Mouse (Mus musculus) frontal cortex, postnatal 36 days (tissue): ENCODE results near the gene Ezr.
A peak's percentile ranks its signal among the peaks of the same experiment; 100 is the strongest.

ENCODE experiments used
- DNase-seq, 2 experiments: peaks; one replicate each; pipeline ENCODE4 v3.0.0; 2022; ENCODE audit warnings: low spot score in 2 of 2

Gene Ezr

DNA sequence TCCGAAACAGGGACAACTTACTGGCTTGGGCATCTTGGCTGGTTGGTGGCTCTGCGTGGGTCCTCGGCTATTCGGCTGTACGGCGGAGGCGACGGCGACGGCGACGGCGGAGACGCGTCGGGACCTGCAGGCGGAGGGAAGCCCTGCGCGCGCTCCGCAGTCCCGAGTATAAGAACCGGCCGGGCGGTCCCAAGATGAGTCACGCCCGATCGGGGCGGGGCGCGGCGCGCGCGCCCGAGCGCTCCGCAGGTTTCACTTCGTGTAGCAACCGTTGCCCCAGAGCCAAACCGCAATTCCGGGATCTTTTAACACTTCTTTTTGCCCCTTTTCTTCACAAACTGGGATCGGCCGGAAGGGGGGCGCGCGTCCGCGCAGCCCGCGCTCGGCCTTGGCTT, at the start of gene Ezr:
Ezr (minus strand) TSS at position 174 of the 395 bp plus-strand sequence.
- peak; percentile 53 to 59 for DNase-seq

DNA sequence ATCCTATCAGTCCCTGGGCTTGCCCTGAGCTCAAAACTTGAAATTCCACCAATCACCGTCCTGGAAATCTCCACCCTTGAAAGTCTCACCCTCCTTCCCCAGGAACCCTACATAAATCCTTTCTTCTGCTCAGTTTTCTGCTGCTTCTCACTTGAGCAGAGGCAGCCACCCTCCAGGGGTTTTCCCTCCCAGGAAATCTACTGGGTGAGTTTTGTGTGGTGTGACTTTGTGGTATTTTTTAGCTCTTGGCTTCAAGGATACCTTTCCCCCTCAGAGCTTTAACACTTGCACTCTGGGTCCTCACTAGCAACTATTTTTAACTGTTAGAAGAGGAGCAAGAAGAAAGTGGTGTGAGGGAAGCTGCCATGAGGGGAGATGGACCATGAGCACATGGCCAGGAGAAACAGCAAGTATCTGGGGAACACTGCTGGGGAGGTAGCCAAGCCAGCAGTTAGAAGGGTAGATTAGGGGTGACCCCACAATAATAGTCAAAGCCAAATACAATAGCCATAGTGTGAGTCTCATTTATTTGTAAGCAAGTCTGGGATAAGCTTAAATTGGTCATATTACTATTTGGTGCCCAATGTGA, 47.5 kb upstream of the Ezr start:
- DNase-seq = no peak

DNA sequence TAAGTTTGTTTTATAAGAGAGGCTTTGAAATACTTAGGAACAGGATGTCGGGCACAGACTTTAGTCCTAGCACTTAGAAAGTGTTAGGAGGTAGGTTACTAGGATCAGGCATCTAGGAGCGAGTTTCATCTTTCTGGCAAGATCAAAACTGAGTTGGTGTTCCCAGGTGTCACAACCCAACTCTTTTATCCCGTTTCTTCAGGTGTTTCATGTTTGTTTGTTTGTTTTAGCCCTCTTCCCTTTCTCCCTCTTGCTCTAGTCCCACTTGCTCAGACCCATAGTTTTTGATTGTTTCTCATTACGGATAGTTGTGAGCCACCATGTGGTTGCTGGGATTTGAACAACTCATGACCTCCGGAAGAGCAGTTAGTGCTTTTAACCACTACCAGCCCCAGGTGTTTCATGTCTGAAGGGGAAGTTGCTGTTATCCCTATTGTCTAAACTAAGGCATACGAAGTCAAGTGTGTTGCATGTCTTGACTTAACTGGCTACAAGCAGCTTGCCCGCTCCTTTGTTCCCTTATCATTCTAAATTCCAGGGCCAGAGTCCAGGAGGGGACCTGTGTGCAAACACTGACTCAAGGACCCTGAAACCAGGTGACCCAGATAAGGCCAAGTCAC, 46.1 kb upstream of the Ezr start:
- DNase-seq = no peak

DNA sequence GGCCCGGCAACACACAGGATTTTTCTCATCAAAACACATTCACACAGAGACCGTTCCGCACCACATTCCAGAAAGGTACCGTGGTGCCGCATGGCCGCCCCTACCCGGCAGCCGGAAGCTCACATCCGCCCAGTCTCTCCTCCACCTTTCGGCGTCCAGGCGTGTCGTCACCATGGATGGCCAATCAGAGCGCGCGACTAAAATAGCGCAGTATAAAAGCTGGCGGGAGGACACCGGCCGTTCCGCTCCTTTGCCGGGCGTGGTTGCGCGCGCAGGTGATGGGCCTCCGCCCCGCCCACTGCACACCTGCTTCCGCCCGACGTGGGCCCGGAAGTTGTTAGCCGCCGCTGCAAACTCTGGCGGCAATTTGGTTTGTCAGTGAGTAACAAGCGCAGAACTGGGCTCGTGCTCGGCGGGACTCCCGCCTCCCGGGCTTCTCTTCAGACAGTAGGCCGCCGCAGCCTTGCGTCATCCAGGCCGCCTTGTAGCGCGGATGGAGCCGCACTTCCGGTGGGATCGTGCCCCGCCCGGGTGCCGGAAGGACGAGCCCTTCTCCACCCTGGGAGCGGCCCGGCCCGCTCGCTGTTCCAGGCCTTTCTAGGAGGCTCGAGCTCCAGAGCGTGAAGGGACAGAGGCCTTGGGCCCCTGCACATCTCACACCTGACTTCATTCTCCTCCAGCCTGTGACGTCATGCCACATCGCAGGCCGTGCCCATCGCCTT, 45.3 kb upstream of the Ezr start:
- peak; percentile 89 to 95 for DNase-seq

DNA sequence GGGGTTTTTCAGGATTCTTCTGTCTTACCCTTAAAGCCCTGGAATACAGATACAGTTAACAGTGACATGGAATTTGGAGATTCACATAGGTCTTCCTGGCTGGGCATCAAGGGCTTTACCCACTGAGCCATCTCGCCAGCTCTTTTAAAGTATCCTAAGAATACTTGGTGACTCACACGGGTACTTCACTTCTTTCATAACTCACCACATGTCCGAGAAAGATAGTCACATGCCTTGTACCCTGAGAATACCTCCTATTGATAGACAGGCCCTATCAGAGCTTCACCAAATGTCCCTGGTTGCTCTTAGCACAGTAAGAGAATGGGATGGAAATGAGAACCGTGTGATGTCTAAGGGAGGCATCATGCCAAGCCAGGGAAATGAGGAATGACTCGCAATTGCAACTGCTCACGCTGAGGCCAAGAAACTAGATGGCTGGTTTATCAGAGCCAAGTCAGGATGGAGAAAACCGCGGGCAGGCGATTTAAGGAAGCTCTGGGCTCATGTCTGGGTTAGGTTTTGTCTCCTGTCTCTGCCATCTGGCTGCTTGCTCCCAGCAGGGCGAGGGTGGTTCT, 44.7 kb upstream of the Ezr start:
- DNase-seq = no peak

DNA sequence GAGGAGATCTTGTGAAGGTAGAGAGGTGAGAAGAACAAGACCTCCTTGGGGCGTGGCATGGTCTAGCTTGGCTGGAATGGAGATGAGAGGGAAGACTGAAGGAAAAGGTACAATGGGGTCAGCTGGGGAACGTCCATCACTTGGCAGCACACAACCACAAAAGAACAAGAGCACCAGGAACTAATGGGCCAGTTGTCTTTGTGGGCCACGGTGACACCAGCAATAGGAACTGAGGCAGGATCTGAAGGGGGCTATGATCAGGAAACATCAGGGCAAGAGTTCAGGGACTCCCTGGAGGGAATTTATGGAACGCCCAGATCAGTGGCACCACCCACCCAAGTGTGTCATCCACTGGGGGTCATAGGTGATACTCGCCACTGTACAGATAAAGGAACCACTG, 34.2 kb upstream of the Ezr start:
- DNase-seq = no peak

DNA sequence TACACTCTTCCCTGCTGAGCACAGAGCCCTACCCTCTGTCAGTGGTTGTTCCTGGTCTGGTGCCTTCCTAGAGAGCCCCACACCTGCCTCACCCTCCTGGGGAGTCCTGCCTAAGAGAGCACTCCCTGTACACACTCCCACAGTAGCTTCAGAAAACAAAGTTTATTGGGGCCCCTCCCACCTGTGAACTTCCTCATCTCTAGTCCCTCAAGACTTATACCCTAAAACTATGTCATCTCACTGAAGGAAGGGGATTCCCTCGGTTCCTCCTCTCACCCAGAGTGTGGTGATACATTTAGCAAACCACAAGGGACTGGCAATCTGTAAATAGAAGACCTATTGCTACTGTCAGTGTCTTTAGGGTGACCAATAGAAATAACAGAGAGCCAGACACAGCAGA, 33.6 kb upstream of the Ezr start:
- DNase-seq = no peak

DNA sequence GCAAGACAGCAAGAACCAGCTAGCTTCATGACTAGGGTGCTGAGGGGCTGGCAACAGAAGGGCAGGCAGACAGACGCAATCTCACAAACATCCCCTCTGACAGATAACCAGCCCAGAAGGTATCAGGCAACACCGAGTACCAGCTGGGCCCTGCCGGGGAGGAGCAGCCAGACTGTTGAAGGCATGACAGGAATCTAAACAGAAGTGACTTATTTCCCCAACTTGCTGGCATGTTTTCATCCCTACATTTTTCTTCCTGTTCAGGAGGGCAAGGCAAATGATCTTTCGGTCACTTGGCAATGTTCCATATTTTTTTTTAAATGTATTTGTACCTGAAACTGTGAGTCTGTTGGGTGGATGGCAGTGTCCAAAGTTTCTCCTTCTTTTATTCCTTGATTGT, 32.1 kb upstream of the Ezr start:
- no peak for DNase-seq

DNA sequence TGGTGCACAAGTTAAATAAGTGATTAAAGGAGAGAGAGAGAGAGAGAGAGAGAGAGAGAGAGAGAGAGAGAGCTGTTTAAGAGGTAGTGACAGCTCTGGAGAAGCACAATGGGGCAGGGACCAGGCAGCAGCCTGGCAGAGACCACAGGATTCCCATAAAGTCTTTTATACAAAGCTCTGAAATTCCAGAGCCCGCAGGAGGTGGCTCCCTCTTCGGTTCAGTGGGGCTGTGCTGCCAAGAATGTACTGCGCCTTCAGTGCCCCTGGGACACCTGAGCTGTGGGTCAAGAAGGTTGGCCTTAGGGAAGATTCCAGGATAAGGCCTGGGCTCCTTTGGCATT, 30.2 kb upstream of the Ezr start:
- no peak for DNase-seq

DNA sequence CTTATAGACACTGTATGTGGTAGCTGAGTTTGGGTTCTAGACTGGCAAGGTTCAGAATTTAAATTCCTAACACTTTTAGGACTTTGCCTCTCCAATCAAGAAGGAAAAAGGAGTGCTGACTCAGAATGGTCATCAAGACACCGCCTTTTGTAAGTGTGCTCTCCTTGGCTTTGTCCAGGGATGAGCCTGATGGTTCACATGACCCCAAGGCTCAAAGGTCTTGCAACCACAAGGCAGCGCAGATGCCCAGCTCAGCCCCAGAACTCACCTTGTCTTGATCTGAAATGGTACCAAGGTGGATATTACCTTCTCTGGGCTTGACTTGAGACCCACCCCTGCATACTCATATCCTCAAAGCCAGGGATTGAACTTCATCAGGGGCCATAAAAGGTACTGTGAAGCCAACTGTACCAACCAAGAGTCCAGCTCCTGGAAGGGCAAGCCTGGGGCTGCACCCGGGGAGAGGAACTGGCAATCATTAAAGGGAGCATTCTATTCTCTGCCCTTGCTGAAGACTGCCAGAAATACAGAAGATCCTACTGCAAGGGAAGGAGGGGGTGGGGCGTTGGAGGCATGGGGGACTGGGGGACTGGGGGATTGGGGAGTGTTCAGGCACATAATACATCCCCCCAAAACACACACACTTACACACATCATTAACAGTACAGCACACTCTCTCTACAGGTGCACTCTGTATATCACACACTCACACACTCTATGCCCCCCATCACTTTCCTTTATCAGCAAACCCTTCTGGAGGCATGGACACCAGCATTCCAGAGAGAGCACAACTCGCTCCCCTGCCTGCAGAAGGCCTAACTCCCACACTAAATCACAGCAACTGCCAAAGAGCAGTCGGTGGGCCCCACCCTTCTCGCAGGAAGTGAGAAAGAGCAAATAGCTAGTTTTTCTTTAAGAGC, 29.6 kb upstream of the Ezr start:
- DNase-seq = no peak

DNA sequence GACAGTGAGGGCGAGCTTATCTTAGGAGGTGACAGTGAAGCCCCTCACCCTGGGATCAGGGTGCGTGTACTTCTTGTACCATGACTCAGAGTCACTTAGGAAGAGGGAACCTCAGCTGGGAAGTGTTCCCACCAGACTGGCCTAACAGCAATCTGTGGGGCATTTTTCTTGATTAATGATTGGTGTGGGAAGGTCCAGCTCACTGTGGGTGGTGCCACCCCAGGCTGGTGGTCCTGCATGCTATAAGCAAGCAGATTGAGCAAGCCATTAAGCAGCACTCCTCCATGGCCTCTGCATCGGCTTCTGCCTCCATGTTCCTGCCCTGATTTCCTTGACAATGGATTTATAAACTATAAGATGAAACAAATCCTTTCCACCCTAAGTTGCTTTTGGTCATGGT, 26.7 kb upstream of the Ezr start:
- DNase-seq = no peak

DNA sequence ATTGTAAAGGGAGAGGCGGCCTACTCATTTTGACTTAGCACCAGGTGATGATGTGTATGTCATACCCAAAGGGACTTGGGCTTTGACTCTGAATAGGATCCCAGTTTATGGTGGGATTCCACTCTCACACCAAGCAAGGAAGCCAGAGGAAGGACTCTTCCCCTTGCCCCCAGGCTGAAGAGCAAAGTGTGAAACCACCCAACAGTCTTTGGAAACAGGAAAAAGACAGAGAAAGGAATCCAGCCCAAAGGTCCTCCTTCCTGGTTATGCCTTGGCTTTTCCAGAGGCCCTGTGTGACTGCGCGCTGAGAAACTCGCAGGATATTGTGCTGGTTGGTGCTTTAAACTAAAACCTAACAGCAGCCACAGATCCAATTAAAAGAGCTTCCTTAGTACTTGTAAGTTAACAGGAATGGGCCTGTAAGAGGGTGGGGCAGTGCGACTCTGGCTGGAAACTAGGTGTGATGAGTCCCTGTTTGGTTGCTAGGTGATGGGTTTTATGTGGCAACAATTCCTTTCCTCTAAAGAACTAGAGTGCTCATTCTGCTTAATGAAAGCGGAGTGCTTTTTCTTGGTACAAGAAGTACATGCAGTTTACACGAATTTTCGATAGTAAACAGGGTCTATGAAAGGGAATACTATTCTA, 26.1 kb upstream of the Ezr start:
- DNase-seq = peak in 1 of 2 experiments; percentile 25

DNA sequence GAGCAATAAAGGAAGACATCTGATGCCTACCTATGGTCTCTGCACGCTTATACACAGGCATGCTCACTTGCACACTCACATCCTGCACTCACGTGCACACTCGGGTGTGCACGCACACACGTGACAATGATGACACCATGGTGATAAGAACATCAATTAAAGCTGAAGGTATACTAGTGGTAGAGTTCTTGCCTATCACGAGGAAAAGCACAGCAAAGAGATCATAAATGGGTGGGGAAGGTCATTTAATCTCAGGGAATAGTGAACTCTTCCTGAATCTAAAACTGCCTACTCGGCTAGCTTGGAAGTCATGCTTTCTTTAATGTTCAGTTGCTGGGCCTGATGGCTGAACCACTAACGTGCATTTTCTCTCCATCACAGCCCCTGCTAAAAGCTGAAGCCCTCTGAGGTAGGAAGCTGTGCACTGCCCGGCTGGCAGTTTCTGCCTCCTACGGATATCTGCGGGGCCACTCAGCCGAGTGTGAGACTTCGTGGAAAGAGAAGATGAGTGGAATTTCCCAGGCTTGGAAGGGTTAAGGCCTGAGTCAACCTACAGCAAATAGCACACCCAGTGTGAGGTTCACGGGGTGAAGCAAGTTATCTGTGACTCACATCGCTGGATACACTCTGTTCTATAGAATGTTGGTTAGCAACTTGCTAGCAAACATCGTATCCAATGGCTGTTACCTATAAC, 25.4 kb upstream of the Ezr start:
- DNase-seq = no peak

DNA sequence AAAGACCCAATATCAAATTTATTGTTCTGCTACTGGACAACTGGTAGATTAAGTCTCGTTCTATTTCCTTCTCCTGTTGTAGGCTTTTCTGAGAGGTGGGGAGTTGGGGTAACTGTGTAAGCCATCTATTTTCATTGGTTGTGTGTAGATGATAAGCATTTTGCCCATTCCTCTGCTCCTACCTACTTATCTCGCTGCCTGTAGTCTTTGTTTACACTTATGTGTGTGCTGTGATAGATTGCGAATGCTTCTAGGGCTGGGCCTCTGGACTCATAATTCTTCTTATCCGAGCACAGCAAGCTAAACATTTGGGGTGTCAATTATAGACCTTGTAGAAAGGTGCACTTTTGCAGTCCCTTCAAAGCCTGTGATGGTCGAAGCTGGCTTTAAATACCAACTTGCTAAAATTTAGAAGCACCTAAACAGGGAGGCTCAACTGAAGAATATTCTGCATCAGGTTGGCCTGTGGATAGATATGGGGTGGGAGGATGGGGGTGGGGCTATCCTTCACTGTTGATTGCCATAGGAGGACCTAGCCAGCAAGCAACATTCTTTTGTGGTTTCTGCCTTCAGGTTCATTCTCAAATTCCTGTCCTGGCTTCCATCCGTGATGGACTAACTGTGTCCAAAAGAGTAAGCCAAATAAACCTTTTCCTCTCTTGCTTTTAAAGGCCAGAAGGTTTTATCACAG, 22.4 kb upstream of the Ezr start:
- DNase-seq = no peak

DNA sequence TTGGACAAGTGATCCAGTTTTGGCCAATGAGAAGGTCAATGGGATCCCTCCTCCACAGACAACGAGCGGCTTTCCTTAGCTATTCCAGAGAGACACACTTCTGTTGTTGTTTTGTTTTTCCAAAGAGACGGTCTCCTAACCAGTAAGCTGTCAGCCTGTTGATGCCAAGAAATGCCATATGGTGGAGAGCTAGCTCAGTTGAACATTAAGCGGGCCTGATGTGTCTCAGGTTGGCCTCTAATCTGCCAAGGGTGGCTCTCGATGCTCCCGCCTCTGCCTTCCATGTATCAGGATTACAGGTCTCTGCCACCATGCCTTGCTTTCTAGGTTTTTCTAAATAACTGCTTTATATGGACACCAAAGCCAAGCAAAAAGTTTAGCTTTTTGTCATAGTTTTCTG, 21.5 kb upstream of the Ezr start:
- no peak for DNase-seq

DNA sequence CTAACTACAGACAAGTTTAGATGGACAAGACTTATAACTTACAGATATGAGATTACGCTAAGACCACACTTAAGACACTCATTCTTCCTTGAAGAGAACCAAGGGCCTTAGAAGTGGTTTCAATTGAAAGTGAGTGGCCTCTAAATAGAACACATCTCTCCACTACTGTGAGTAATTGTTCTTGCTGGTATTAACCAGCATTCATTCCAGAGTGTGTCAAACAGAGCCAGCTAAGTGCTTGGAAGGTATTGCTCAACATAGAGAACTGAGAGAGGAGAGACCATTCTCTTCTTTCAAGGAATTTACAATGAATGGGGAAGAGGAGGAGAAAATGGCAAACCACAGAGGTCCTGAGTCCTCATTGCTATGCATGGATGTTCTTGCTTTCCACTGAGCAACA, 21.0 kb upstream of the Ezr start:
- no peak for DNase-seq

DNA sequence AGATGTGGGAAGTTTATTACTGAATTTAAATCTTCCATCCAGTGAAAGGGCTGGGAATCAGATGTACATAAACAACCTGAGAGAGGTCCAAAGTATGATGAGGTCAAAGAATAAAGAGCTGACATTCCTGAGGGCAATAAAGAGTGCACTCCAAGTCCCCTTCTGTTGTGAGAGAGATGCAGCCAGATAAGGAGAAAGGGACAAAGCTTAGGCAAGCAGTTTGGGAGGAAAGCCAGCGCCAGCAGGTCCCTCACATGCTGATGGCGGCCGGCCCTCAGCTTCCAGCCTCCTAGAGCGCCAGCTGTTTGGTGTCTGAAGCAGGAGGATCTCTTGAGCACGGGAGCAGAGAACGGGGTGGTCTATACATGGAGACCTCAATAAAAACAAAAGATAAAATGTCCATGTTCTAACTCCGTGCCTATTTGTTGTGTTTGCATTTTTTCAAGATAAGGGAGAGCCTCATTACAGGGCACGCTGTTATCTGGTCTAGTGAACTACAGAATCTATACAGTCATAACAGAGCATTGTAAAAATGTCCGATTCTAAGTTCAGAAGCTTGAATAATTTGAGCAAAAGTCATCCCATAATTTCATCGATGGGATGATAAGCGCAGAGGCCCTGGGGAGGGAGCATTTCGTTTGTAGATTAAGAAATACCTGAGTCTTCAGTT, 15.9 kb upstream of the Ezr start:
- no peak for DNase-seq

DNA sequence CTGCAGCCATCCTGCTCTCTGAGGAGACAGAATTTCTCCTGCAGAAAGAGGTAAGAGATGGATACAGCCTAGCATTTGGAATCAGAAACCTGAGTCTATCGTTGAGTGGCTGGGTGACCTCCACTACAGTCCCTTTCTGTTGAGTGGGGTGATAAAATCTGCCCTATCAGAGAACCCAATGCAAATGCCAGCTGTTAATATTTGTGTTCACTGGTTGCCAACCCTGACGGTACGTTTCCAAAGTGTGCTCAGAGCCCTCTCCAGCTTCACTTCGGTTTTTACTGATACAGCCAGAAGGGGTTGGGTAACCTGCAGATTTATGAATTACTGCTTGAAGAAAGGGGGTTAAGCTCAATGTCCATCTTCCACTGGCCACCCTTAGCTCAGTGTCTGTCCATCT, 14.9 kb upstream of the Ezr start:
- DNase-seq = no peak

DNA sequence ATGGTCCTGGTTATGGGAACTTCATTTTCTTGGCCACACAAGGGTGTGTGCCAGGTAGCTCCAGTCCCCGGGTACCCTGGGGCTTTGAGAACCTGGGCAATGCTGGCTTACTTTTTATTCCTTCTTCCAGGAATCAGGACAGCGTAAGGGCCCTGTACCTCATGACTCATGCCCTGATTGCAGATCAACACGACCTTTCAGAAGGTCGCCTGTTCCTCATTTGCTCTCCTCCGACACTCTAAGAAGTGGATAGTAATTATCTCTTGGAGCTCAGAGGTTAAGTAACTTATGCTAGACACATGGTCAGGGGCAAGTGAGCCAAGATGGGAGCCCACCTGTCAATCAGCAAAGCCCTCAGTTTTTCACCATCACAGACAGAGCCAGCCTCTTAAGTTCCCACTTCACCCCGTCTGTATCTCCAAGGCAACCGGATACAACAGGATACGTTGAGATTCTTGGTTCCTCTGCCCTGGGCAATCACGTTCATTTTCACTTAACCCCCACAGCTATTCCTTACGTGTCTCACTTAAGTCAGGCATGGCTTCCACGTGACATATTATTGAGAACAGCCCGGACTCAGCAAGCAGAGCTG, 11.7 kb upstream of the Ezr start:
- DNase-seq = no peak
